Mouse (Mus musculus): ENCODE data around the gene Rnf222. TPM values are rescaled to one million over a fixed set of nuclear protein-coding genes. Genes with fewer than 3 reads are reported as not detected.

Rnf222 gene
- total and polyA plus RNA-seq, 3 experiments: not detected

- Histone ChIP-seq H3K4me3 (replicated peaks in 1 of 3; ENCODE audit: low read depth in 2 of 3, low read length in 2 of 3, poor library complexity in 1 of 3) (no peak overlapping the region), H3K36me3 (replicated peaks in 1 of 2; ENCODE audit: control insufficient read depth in 1 of 2, insufficient read depth in 1 of 2, low read length in 1 of 2) (no peaks in the 10 kb centered on the region), H3K9ac (ENCODE audit: insufficient read depth, low read depth) (no peak overlapping the region), H3K4me1 (ENCODE audit: control insufficient read depth in 1 of 2, insufficient read depth in 2 of 2) (peaks cover 7 to 28% of the 10 kb centered on the region in 2 experiments), H3K4me2 (ENCODE audit: insufficient read depth, low read depth, poor library complexity, severe bottlenecking) (no peak overlapping the region), H3K27me3 (replicated peaks) (no peaks in the 10 kb centered on the region), H3K9me3 (replicated peaks; ENCODE audit: low read length) (no peaks in the 10 kb centered on the region), H3K27ac (ENCODE audit: insufficient read depth, low read depth) (no peak overlapping the region), H3K79me2 (replicated peaks; ENCODE audit: control insufficient read depth, extremely low read depth, insufficient read depth, poor library complexity, severe bottlenecking) (no peaks in the 10 kb centered on the region)
- dilution Hi-C loops (cut with MboI; ENCODE audit: extremely low pct_ligation_motif_present, extremely low pct_unique_long_range_greater_than_20kb, low sequenced_read_pairs) (no loop called here), in situ Hi-C loops (cut with MboI; ENCODE audit: low pct_ligation_motif_present, low pct_unique_long_range_greater_than_20kb, low sequenced_read_pairs) (no loop called here)
- no peak for DNase-seq (ENCODE audit: extremely low read depth)
- TF ChIP-seq MXI1 (IDR thresholded peaks at IDR 0.05; ENCODE audit: low read depth, low read length) (no peak), CTCF (conservative IDR thresholded peaks at IDR 0.05 in 1 of 2, IDR thresholded peaks at IDR 0.05 in 1 of 2; ENCODE audit: low read depth in 2 of 2, low read length in 2 of 2) (no peak), GABPA (IDR thresholded peaks at IDR 0.05; ENCODE audit: insufficient replicate concordance, low read depth, low read length) (no peak), IRF4 (IDR thresholded peaks at IDR 0.05; ENCODE audit: low read depth, low read length) (no peak), ZC3H11A (IDR thresholded peaks at IDR 0.05; ENCODE audit: low read depth, low read length) (no peak), TBP (conservative IDR thresholded peaks at IDR 0.05; ENCODE audit: low read depth, low read length) (no peak), MYC (IDR thresholded peaks at IDR 0.05; ENCODE audit: low read depth, low read length) (no peak), HCFC1 (IDR thresholded peaks at IDR 0.05; ENCODE audit: low read depth, low read length) (no peak), SMC3 (IDR thresholded peaks at IDR 0.05; ENCODE audit: low read depth, low read length) (no peak), BHLHE40 (IDR thresholded peaks at IDR 0.05; ENCODE audit: low read depth, low read length) (no peak), PAX5 (IDR thresholded peaks at IDR 0.05; ENCODE audit: low read length) (no peak), MAFK (IDR thresholded peaks at IDR 0.05; ENCODE audit: insufficient replicate concordance, low read length) (no peak), NELFE (IDR thresholded peaks at IDR 0.05; ENCODE audit: low read depth, low read length) (no peak), KAT2A (IDR thresholded peaks at IDR 0.05; ENCODE audit: insufficient replicate concordance, low read length) (no peak), E2F4 (IDR thresholded peaks at IDR 0.05; ENCODE audit: insufficient replicate concordance, low read depth, low read length) (no peak), EP300 (IDR thresholded peaks at IDR 0.05; ENCODE audit: low read length) (no peak)
Measured at GRCm38 (mm10) chr11:68862260-68862659, 26.1 kb upstream of the Rnf222 start.

GRCm38 (mm10) chr11:68863631-68864091 lies 24.7 kb upstream of the Rnf222 start:
- TF ChIP-seq ZNF384 (IDR thresholded peaks at IDR 0.05; ENCODE audit: low read depth, low read length): peak; percentile 35; the same call in 1 of the 2 replicates
- no peak for TF ChIP-seq KAT2A (IDR thresholded peaks at IDR 0.05; ENCODE audit: insufficient replicate concordance, low read length)
- TF ChIP-seq TBP (conservative IDR thresholded peaks at IDR 0.05; ENCODE audit: low read depth, low read length): 0 out of 2 replicates have a peak, but pooled peaks have one; percentile 17
- no peaks in the 10 kb centered on the region for H3K9me3 ChIP-seq (replicated peaks; ENCODE audit: low read length)

More at GRCm38 (mm10) chr11:68863631-68864091, 24.7 kb upstream of the Rnf222 start:
- peaks cover 7 to 27% of the 10 kb centered on the region in 2 experiments for H3K4me1 ChIP-seq (ENCODE audit: control insufficient read depth in 1 of 2, insufficient read depth in 2 of 2)
- in situ Hi-C loops (cut with MboI; ENCODE audit: low pct_ligation_motif_present, low pct_unique_long_range_greater_than_20kb, low sequenced_read_pairs): no loop called here
- dilution Hi-C loops (cut with MboI; ENCODE audit: extremely low pct_ligation_motif_present, extremely low pct_unique_long_range_greater_than_20kb, low sequenced_read_pairs): no loop called here
- H3K4me2 ChIP-seq (ENCODE audit: insufficient read depth, low read depth, poor library complexity, severe bottlenecking): no peak overlapping the region
- no peak overlapping the region for H3K9ac ChIP-seq (ENCODE audit: insufficient read depth, low read depth)
- H3K36me3 ChIP-seq (replicated peaks in 1 of 2; ENCODE audit: control insufficient read depth in 1 of 2, insufficient read depth in 1 of 2, low read length in 1 of 2): no peaks in the 10 kb centered on the region
- H3K79me2 ChIP-seq (replicated peaks; ENCODE audit: control insufficient read depth, extremely low read depth, insufficient read depth, poor library complexity, severe bottlenecking): no peaks in the 10 kb centered on the region
- no peak for DNase-seq (ENCODE audit: extremely low read depth)
- no peak overlapping the region for H3K27ac ChIP-seq (ENCODE audit: insufficient read depth, low read depth)
- H3K4me3 ChIP-seq (replicated peaks in 1 of 3; ENCODE audit: low read depth in 2 of 3, low read length in 2 of 3, poor library complexity in 1 of 3): no peak overlapping the region
- no peaks in the 10 kb centered on the region for H3K27me3 ChIP-seq (replicated peaks)
